In genomic region chr5:47837998-47838397, GRCm38 (mm10) we compare ENCODE assay signal across 25 mouse cellular contexts.
"Had no signal": no experiment of that assay in that cellular context is flagged by ENCODE, and none has a peak within 500 bp of the region (broad histone marks: within the 10 kb centered on the region; RNA-seq: fewer than 3 reads in every experiment).

No protein-coding gene starts in this region.

- ATAC-seq: hindbrain, postnatal 0 days; intestine, embryonic 16.5 days; liver, embryonic 12.5 days had no signal

- DNase-seq: gastrocnemius, postnatal 14 days; gastrocnemius, postnatal 36 days; heart, adult 11 months; heart, adult 2 months; heart, postnatal 14 days; heart, postnatal 36 days; kidney, adult 11 months; kidney, adult 2 months; kidney, adult 9 months; kidney, postnatal 14 days; kidney, postnatal 36 days; left cerebral cortex, postnatal 4 days had no signal

- H3K9me3 ChIP-seq: heart, embryonic 15.5 days; hindbrain, embryonic 13.5 days; hindbrain, embryonic 15.5 days; kidney, embryonic 15.5 days; limb, embryonic 15.5 days; liver, embryonic 12.5 days had no signal

- H3K9ac ChIP-seq: heart, embryonic 13.5 days; heart, embryonic 15.5 days; hindbrain, embryonic 13.5 days; hindbrain, embryonic 15.5 days; kidney, embryonic 15.5 days; limb, embryonic 13.5 days; limb, embryonic 15.5 days; liver, embryonic 12.5 days; liver, embryonic 14.5 days had no signal

- H3K27ac ChIP-seq: heart, adult 2 months; heart, embryonic 13.5 days; heart, embryonic 15.5 days; hindbrain, embryonic 13.5 days; hindbrain, embryonic 15.5 days; hindbrain, postnatal 0 days; kidney, embryonic 15.5 days; kidney, postnatal 0 days; limb, embryonic 13.5 days; limb, embryonic 15.5 days; liver, embryonic 12.5 days; liver, embryonic 14.5 days had no signal

- H3K4me1 ChIP-seq: heart, embryonic 13.5 days; heart, embryonic 15.5 days; hindbrain, embryonic 13.5 days; hindbrain, embryonic 15.5 days; kidney, embryonic 15.5 days; limb, embryonic 13.5 days; limb, embryonic 15.5 days; liver, embryonic 12.5 days had no signal

- H3K36me3 ChIP-seq: heart, embryonic 13.5 days; heart, embryonic 15.5 days; hindbrain, embryonic 13.5 days; hindbrain, embryonic 15.5 days; kidney, embryonic 15.5 days; limb, embryonic 13.5 days; limb, embryonic 15.5 days; liver, embryonic 12.5 days had no signal

- H3K4me3 ChIP-seq: heart, adult 2 months; heart, embryonic 13.5 days; heart, embryonic 15.5 days; hindbrain, embryonic 13.5 days; hindbrain, embryonic 15.5 days; kidney, embryonic 15.5 days; limb, embryonic 13.5 days; limb, embryonic 15.5 days; liver, embryonic 12.5 days had no signal

- H3K4me2 ChIP-seq: heart, embryonic 11.5 days; heart, embryonic 13.5 days; heart, embryonic 15.5 days; hindbrain, embryonic 13.5 days; hindbrain, embryonic 15.5 days; kidney, embryonic 15.5 days; limb, embryonic 13.5 days; limb, embryonic 15.5 days; liver, embryonic 12.5 days had no signal

- H3K27me3 ChIP-seq: heart, embryonic 13.5 days; heart, embryonic 15.5 days; hindbrain, embryonic 13.5 days; hindbrain, embryonic 15.5 days; kidney, embryonic 15.5 days; limb, embryonic 13.5 days; limb, embryonic 15.5 days; liver, embryonic 12.5 days had no signal
